Mouse (Mus musculus): ENCODE results near the gene Tmem120b.

Gene Tmem120b

GRCm38 (mm10) chr5:123140694-123141554 is 72.7 kb downstream of the Tmem120b start:
- peak; percentile 95 for DNase-seq (ENCODE audit: low read depth, low spot score)

GRCm38 (mm10) chr5:123141555-123142160 is 73.4 kb downstream of the Tmem120b start:
- peak; percentile 60 for DNase-seq (ENCODE audit: low read depth, low spot score)

- peak; percentile 66 for DNase-seq (ENCODE audit: low read depth, low spot score)
Observed at GRCm38 (mm10) chr5:123142161-123143157, 74.2 kb downstream of the Tmem120b start, which contains the start of gene Setd1b. TSS of gene Setd1b (plus strand) at chr5:123142193.

- DNase-seq (ENCODE audit: low read depth, low spot score): peak; percentile 71
Observed at GRCm38 (mm10) chr5:123143251-123143970, 75.2 kb downstream of the Tmem120b start.

- no peak for DNase-seq (ENCODE audit: low read depth, low spot score)
Observed at GRCm38 (mm10) chr5:123143971-123144745, 75.9 kb downstream of the Tmem120b start.

- DNase-seq (ENCODE audit: low read depth, low spot score): no peak
Observed at GRCm38 (mm10) chr5:123144746-123145590, 76.8 kb downstream of the Tmem120b start.

GRCm38 (mm10) chr5:123146357-123146756 is 78.1 kb downstream of the Tmem120b start:
- DNase-seq (ENCODE audit: low read depth, low spot score): no peak

GRCm38 (mm10) chr5:123147569-123147968 is 79.4 kb downstream of the Tmem120b start:
- DNase-seq (ENCODE audit: low read depth, low spot score): no peak

- DNase-seq (ENCODE audit: low read depth, low spot score): no peak
Observed at GRCm38 (mm10) chr5:123148073-123148722, 80.0 kb downstream of the Tmem120b start.

- DNase-seq (ENCODE audit: low read depth, low spot score): peak; percentile 92
Observed at GRCm38 (mm10) chr5:123149451-123150400, 81.5 kb downstream of the Tmem120b start.

- DNase-seq (ENCODE audit: low read depth, low spot score): no peak
Observed at GRCm38 (mm10) chr5:123150641-123151040, 82.4 kb downstream of the Tmem120b start.

GRCm38 (mm10) chr5:123151077-123151476 is 82.9 kb downstream of the Tmem120b start:
- DNase-seq (ENCODE audit: low read depth, low spot score): no peak

GRCm38 (mm10) chr5:123151707-123152362 is 83.6 kb downstream of the Tmem120b start:
- DNase-seq (ENCODE audit: low read depth, low spot score): no peak

- DNase-seq (ENCODE audit: low read depth, low spot score): no peak
Observed at GRCm38 (mm10) chr5:123152901-123153300, 84.7 kb downstream of the Tmem120b start.

- DNase-seq (ENCODE audit: low read depth, low spot score): peak; percentile 81
Observed at GRCm38 (mm10) chr5:123155425-123155824, 87.2 kb downstream of the Tmem120b start.

- no peak for DNase-seq (ENCODE audit: low read depth, low spot score)
Observed at GRCm38 (mm10) chr5:123156763-123157162, 88.5 kb downstream of the Tmem120b start.

- DNase-seq (ENCODE audit: low read depth, low spot score): no peak
Observed at GRCm38 (mm10) chr5:123157972-123158371, 89.8 kb downstream of the Tmem120b start.
